Mouse (Mus musculus) testis, postnatal 10 days (tissue): ENCODE data around the gene Smarce1.

Source experiments
- DNase-seq: peaks from one replicate; pipeline ENCODE4 v3.0.0; 2021; ENCODE audit warnings: low spot score

Smarce1 gene

DNA sequence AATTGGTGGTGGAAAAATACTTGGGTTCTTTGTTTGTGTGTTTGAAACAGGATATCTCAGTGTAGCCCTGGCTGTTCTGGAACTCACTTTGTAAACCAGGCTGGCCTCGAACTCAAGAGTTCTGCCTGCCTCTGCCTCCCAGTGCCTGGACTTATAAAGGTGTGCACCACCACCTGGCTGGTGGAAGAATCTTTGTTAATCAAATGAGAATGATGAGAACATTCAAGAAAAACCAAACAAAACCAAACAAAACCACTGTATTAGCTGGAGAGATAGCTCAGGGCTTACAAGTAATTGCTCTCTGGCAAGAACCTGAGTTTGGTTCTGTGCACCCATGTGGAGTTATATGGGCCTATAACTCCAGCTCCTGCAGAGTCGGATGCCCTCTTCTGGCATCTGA lies 61.4 kb downstream of the Smarce1 start:
- DNase-seq = no peak

DNA sequence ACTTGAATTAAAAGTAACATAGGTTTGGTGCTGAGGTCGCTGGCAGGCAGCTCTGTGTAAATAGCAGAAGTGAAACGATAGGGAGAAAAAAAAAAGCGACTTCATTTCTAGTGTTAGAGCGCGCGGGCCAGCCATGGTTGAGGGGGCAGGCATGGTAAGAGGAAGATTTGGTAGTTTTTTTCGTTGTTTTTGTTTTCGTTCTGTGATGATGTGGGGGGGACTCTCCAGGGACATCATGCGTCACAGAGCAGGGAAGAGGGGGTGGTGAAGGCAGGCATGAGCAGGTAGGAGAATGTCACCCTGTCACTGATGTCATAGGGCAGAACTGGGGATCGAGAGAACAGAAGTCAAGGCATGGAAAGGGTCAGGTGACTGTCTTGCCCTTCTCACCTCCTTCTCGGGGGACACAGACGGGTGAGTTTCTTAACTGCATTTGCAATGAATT lies 62.8 kb downstream of the Smarce1 start:
- DNase-seq = no peak

DNA sequence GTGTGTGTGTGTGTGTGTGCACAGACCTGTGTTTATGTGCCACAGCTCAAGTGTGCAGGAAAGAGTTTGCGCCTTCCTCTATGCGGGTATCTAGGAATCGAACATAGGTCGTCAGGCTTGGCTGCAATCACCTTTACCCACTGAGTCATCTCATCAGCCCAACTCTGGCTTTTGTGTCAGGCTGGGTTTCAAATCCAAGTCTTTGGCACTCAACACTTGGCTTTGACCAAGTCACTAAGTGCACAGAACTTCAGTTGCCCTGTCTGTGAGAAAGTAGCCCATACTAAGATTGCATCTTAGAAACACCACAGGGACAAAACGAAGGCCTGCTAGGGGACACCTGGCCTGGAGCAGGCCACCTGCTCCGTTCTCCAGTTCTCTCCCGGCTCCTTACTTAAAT lies 63.2 kb downstream of the Smarce1 start:
- no peak for DNase-seq

DNA sequence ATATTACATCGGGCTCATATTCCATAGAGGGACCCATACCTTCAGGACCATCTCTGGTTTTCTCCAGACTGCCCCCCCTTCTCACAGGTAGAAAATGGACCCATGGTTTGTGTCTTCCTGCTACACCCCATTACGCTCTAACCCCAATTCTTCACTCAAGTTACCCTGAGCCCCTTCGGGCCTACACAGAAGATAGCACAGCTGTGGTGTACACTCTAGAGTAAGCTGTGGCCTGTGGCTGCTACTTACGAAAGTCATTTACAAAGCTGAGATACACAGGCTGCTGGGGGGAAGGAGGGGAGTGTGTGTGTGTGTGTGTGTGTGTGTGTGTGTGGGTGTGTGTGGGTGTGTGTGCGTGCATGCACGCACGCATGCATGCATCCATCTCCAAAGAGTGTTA lies 64.6 kb downstream of the Smarce1 start:
- no peak for DNase-seq

DNA sequence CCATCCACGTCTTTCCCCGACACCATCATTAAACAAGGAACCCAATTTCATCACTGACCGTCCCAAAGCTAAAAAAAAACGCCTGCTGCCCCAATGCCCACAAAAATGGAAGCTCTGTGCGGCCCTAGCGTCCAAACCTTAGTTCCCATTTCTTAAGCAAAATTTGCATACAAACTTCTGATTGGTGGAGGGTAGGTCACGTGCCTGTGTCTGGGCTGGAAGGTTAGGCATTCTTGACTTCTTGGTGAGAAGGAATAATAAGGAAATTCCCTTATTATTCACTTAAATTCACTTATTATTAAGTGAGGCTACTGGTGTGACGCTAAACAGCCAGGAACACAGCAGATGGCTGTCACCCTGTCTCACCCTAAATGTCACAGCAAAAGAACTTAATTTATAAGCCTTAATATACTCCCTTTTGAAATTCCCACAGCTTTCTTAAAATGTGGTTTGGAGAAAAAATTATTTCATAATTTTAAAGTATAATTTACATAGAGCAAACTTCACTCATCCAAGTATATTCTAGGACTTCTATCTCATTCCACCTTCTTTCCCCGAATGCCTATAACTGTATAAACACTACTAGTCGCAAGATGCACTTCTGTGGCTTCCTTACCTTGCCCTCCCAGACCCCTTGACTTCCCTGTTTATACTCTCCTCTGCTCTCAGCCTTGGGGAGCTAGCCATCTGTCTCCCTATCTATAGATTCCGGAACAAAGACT lies 65.6 kb downstream of the Smarce1 start:
- DNase-seq = no peak

DNA sequence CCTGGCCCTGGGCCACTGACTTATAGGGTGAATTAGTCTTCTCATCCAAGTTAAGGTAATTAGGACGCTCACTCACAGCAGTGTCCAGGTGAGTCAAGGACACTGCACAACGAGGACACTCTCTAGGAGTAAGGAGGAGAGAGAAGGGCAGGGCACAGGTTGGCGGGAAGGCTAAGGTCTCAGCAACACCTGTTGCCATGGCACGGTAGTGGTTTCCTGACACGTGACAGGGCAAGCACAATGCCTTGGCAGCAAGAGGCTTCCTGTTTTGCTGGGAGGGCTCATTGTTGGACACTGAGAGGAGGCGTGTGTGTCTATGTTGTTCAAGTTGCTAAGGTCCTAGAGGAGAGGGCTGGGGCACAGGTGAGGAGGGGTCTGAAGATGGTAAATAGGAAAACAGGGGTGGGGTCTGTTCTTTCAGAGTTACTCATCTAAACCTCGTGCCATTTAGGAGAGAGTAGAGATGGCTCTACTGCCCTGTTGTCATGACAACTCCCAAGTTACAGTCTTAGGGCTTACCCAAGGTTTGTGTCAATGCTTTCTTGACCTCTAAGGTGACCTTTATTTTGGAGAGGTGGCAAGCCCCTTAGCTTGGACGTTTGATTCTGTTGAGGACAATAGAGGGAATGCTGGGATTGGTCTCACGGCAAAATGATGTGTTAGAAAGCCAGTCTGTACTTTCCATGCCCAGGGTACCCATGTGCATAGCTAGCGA lies 67.7 kb downstream of the Smarce1 start:
- DNase-seq = no peak

DNA sequence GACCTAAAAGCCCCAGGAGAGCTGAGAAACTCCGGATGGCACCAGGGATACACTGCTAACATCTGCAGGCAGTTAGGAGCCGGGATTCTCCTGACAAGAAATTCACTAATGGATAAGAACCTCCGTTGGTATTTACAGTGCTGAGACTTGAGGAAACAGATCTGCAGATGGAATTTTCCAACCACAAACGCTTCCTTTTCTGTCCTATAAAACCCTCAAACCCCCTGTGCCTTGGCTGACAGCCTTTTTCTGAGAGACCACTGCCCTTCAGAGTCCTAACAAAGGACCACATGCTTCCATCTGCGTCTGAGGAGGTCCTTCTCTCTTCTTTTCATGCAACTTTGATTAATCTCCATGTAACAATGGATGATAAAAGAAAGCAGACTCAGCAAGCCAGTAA lies 69.2 kb downstream of the Smarce1 start:
- no peak for DNase-seq

DNA sequence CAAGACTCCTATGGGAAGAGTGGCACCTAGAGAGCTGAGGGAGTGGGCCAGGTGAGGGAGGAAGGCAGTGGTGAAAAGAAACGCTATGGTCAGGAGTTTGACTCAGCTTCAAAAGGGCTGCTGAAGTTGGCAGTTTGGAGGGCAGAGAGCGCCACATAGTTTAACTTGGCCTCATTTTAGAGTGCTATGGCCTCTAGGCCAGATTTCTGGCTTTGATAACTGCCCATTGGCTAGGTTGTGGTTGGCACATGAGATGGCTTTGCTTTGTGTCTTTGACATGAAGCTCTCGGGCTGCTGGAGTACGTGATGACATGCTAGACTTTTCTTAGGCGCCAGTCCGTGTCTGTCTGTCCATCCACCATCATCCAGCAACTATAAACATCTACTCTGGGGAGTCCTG lies 70.6 kb downstream of the Smarce1 start:
- no peak for DNase-seq
